Mouse (Mus musculus) olfactory bulb, adult 2 months (tissue): ENCODE results near the gene Morc1. TPM values are rescaled to one million over a fixed set of nuclear protein-coding genes. Genes with fewer than 3 reads are reported as not detected.

ENCODE experiments used
- H3K27ac ChIP-seq: fragments of 200-500 bp; 2 replicates; pipeline ENCODE4 v1.5.1; 2012; ENCODE audit warnings: low read depth, low read length; ENCODE audit not compliant: insufficient read depth
- H3K4me1 ChIP-seq: fragments of 200-500 bp; 2 replicates; pipeline ENCODE4 v1.6.1; 2012; ENCODE audit warnings: low read length; ENCODE audit not compliant: control insufficient read depth, insufficient read depth
- H3K4me3 ChIP-seq: fragments of 200-500 bp; 2 replicates; pipeline ENCODE4 v1.5.1; 2012; ENCODE audit warnings: mild to moderate bottlenecking, low read depth, low read length, moderate library complexity; ENCODE audit not compliant: insufficient read depth
- CTCF ChIP-seq: fragments of 200-500 bp; IDR thresholded peaks from 2 replicates; pipeline ENCODE4 v1.5.1; 2012; ENCODE audit warnings: low read depth, mild to moderate bottlenecking, low read length, moderate library complexity; ENCODE audit not compliant: insufficient read depth
- POLR2A ChIP-seq: fragments of 200-500 bp; IDR thresholded peaks from 2 replicates; pipeline ENCODE4 v1.6.1; 2012; ENCODE audit warnings: mild to moderate bottlenecking, low read depth, low read length, moderate library complexity; ENCODE audit not compliant: insufficient read depth
- WGBS: fragments of 180-500 bp; shearing (Covaris S2); methylation state at CpG from one replicate; pipeline ENCODE4 v1.1.7; 2018; 5-methylcytosine and 5-hydroxymethylcytosine counted together
- polyA plus RNA-seq: library from polyadenylated mRNA; stranded (reverse); fragments of >200 nt; gene quantifications from 2 replicates; pipeline ENCODE4 v1.2.4, GENCODE M21; 2012; ENCODE audit warnings: low replicate concordance; ENCODE audit not compliant: missing spikeins, insufficient read depth, insufficient read length

Gene Morc1
- polyA plus RNA-seq, 1 experiment, result not detected

- no peak within 1 kb of the TSS for H3K4me3 ChIP-seq
- no peak within 1 kb of the TSS for H3K27ac ChIP-seq
- TF ChIP-seq CTCF (no peak), POLR2A (no peak)
- 98% methylated on average over 1 of the region's 1 CpGs for WGBS
- H3K4me1 ChIP-seq, result no peaks in the 10 kb centered on the region
Measured at GRCm38 (mm10) chr16:48412246-48412645, 18.8 kb upstream of the Morc1 start, which contains the start of gene Gm5485. Gene Gm5485, minus strand, starts transcription at chr16:48412416.

GRCm38 (mm10) chr16:48418557-48418956, 12.5 kb upstream of the Morc1 start:
- 83% methylated on average over 3 of the region's 3 CpGs for WGBS
- no peak overlapping the region for H3K27ac ChIP-seq
- no peaks in the 10 kb centered on the region for H3K4me1 ChIP-seq
- H3K4me3 ChIP-seq, result no peak overlapping the region
- TF ChIP-seq POLR2A (no peak), CTCF (no peak)

- TF ChIP-seq CTCF, result no peak
- no peak for TF ChIP-seq POLR2A
- WGBS, result 87% methylated on average over 2 of the region's 2 CpGs
Measured at GRCm38 (mm10) chr16:48419035-48419434, 12.0 kb upstream of the Morc1 start.

GRCm38 (mm10) chr16:48422501-48422900, 8.5 kb upstream of the Morc1 start:
- no peak overlapping the region for H3K27ac ChIP-seq
- H3K4me1 ChIP-seq, result no peaks in the 10 kb centered on the region
- TF ChIP-seq CTCF, result no peak
- no peak for TF ChIP-seq POLR2A
- no peak overlapping the region for H3K4me3 ChIP-seq
- 58% methylated on average over 2 of the region's 2 CpGs for WGBS

More at GRCm38 (mm10) chr16:48419035-48419434, 12.0 kb upstream of the Morc1 start:
- Histone ChIP-seq H3K4me1 (no peaks in the 10 kb centered on the region), H3K4me3 (no peak overlapping the region), H3K27ac (no peak overlapping the region)

- no peak overlapping the region for H3K4me3 ChIP-seq
- no peak for TF ChIP-seq CTCF
- TF ChIP-seq POLR2A, result no peak
- no peaks in the 10 kb centered on the region for H3K4me1 ChIP-seq
- 86% methylated on average over 4 of the region's 4 CpGs for WGBS
- no peak overlapping the region for H3K27ac ChIP-seq
Measured at GRCm38 (mm10) chr16:48424069-48424468, 7.0 kb upstream of the Morc1 start.

GRCm38 (mm10) chr16:48429427-48429826, 1.6 kb upstream of the Morc1 start:
- WGBS, result 26% methylated on average over 1 of the region's 1 CpGs
- TF ChIP-seq CTCF (no peak), POLR2A (no peak)
- H3K4me1 ChIP-seq, result peaks cover 7% of the 10 kb centered on the region

GRCm38 (mm10) chr16:48435454-48435853, 4.4 kb downstream of the Morc1 start:
- H3K4me3 ChIP-seq, result no peak overlapping the region
- TF ChIP-seq POLR2A (no peak), CTCF (no peak)
- 13% methylated on average over 1 of the region's 1 CpGs for WGBS

More at GRCm38 (mm10) chr16:48429427-48429826, 1.6 kb upstream of the Morc1 start:
- Histone ChIP-seq H3K27ac (no peak overlapping the region), H3K4me3 (no peak overlapping the region)

GRCm38 (mm10) chr16:48437476-48437875, 6.4 kb downstream of the Morc1 start:
- TF ChIP-seq CTCF (no peak), POLR2A (no peak)

More at GRCm38 (mm10) chr16:48435454-48435853, 4.4 kb downstream of the Morc1 start:
- no peak overlapping the region for H3K27ac ChIP-seq
- H3K4me1 ChIP-seq, result peaks cover 4% of the 10 kb centered on the region

GRCm38 (mm10) chr16:48444589-48444988, 13.6 kb downstream of the Morc1 start:
- no peaks in the 10 kb centered on the region for H3K4me1 ChIP-seq
- TF ChIP-seq POLR2A (no peak), CTCF (no peak)
- no peak overlapping the region for H3K4me3 ChIP-seq
- 96% methylated on average over 5 of the region's 5 CpGs for WGBS
- H3K27ac ChIP-seq, result no peak overlapping the region

More at GRCm38 (mm10) chr16:48437476-48437875, 6.4 kb downstream of the Morc1 start:
- no peak overlapping the region for H3K4me3 ChIP-seq
- H3K27ac ChIP-seq, result no peak overlapping the region
- no peaks in the 10 kb centered on the region for H3K4me1 ChIP-seq
